Mouse (Mus musculus) neural tube, embryonic 11.5 days (tissue): Measurements from ENCODE around the gene Klhl41. TPM values are rescaled to one million over a fixed set of nuclear protein-coding genes. Genes with fewer than 3 reads are reported as not detected.
"Not testable (repeated sequence)": the region's sequence is repeated elsewhere in the genome, so short reads cannot be mapped to it uniquely, and the experiment has no call there.

ENCODE experiments used
- ATAC-seq: fragments of 200-750 bp; cut with Nextera tagmentation; 2 replicates; pipeline ENCODE4 v1.8.0; 2017; ENCODE audit warnings: moderate number of reproducible peaks, mild to moderate bottlenecking, moderate TSS enrichment, moderate library complexity; ENCODE audit not compliant: insufficient read depth, low FRiP score, low TSS enrichment
- DNase-seq: peaks from one replicate; pipeline ENCODE4 v3.0.0-alpha.2; 2015; ENCODE audit warnings: low spot score
- H3K27ac ChIP-seq: fragments of 300-500 bp; sonication (generic); 2 replicates; pipeline ENCODE4 v1.5.1; 2014; ENCODE audit warnings: low read depth, mild to moderate bottlenecking, low read length
- H3K27me3 ChIP-seq: fragments of 300-500 bp; sonication (generic); 2 replicates; pipeline ENCODE4 v1.6.1; 2014; ENCODE audit warnings: mild to moderate bottlenecking, low read length, mixed read lengths; ENCODE audit not compliant: control insufficient read depth, insufficient read depth
- H3K36me3 ChIP-seq: fragments of 300-500 bp; sonication (generic); 2 replicates; pipeline ENCODE4 v1.6.1; 2014; ENCODE audit warnings: mild to moderate bottlenecking, low read length, moderate library complexity, mixed read lengths; ENCODE audit not compliant: control insufficient read depth, insufficient read depth
- H3K4me1 ChIP-seq: fragments of 300-500 bp; sonication (generic); 2 replicates; pipeline ENCODE4 v1.6.1; 2014; ENCODE audit warnings: low read length, mixed read lengths; ENCODE audit not compliant: control insufficient read depth, insufficient read depth
- H3K4me2 ChIP-seq: fragments of 300-500 bp; sonication (generic); 2 replicates; pipeline ENCODE4 v1.6.1; 2014; ENCODE audit warnings: low read depth, mild to moderate bottlenecking, moderate library complexity
- H3K4me3 ChIP-seq: fragments of 300-500 bp; sonication (generic); 2 replicates; pipeline ENCODE4 v1.5.1; 2014; ENCODE audit warnings: low read depth, low read length
- H3K9ac ChIP-seq: fragments of 300-500 bp; sonication (generic); 2 replicates; pipeline ENCODE4 v1.6.1; 2014; ENCODE audit warnings: mild to moderate bottlenecking, low read length
- H3K9me3 ChIP-seq: fragments of 300-500 bp; sonication (generic); 2 replicates; pipeline ENCODE4 v1.6.1; 2016; ENCODE audit warnings: low read length; ENCODE audit not compliant: control insufficient read depth
- WGBS: fragments of 180-500 bp; shearing (Covaris S2); extraction: QIAGEN DNeasy Blood & Tissue Kit; methylation state at CpG from one replicate; pipeline ENCODE4 v1.1.7; 2014; 5-methylcytosine and 5-hydroxymethylcytosine counted together
- polyA plus RNA-seq: library from polyadenylated mRNA; unstranded; fragments of >200 nt; fragmentation: Nextera tagmentation; extraction: Ambion mirVana; gene quantifications from 2 replicates; pipeline ENCODE4 v1.2.1, GENCODE M21; 2014

The Klhl41 gene
- 3.3 and 5.4 TPM in 2 replicates for polyA plus RNA-seq

GRCm38 (mm10) chr2:69669853-69670252 lies at the start of gene Klhl41:
TSS of gene Klhl41 (plus strand) at chr2:69670120.
- Histone ChIP-seq H3K4me3 (no peak within 1 kb of the TSS), H3K4me1 (no peaks in the 10 kb centered on the region), H3K4me2 (no peak within 1 kb of the TSS), H3K36me3 (no peaks in the 10 kb centered on the region), H3K9ac (no peak within 1 kb of the TSS), H3K27me3 (no peaks in the 10 kb centered on the region), H3K27ac (no peak within 1 kb of the TSS), H3K9me3 (no peaks in the 10 kb centered on the region)
- no peak for ATAC-seq
- WGBS: 89% methylated on average over 9 of the region's 9 CpGs
- no peak for DNase-seq

GRCm38 (mm10) chr2:69629215-69629614 lies 40.7 kb upstream of the Klhl41 start:
- no peaks in the 10 kb centered on the region for H3K9me3 ChIP-seq
- no peak overlapping the region; the same call in 1 of the 2 replicates for H3K4me2 ChIP-seq
- 41% methylated on average over 17 of the region's 17 CpGs for WGBS
- no peaks in the 10 kb centered on the region for H3K27me3 ChIP-seq
- H3K4me1 ChIP-seq: 0 out of 2 replicates have a peak, but pooled peaks cover 3% of the 10 kb centered on the region
- no peak overlapping the region for H3K27ac ChIP-seq
- DNase-seq: peak; percentile 16
- H3K36me3 ChIP-seq: no peaks in the 10 kb centered on the region
- no peak overlapping the region for H3K4me3 ChIP-seq
- 0 out of 2 replicates have a peak overlapping the region, but pooled peaks have one; percentile 22 for H3K9ac ChIP-seq
- peak; percentile 85 for ATAC-seq

DNA sequence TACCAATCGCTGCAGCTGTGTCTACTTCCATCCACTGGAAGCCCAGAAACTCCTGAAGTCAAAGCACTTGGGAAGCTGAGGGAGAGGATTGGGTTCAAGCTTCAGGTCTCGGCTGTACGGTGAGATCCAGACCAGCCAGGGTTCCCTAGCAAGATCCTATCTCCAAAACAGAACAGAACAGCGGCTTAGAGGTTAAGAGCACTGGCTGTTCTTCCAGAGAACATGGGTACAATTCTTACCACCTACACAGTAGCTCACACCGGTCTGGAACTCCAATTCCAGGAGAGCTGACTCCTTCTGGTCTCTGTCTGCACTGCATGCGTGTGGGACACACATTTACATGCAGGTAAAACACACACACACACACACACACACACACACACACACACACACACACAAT lies 40.0 kb upstream of the Klhl41 start:
- Histone ChIP-seq H3K4me1 (0 out of 2 replicates have a peak, but pooled peaks cover 3% of the 10 kb centered on the region), H3K27ac (no peak overlapping the region), H3K9me3 (no peaks in the 10 kb centered on the region), H3K4me2 (no peak overlapping the region), H3K4me3 (no peak overlapping the region), H3K9ac (no peak overlapping the region), H3K36me3 (no peaks in the 10 kb centered on the region), H3K27me3 (no peaks in the 10 kb centered on the region)
- DNase-seq (no peak), ATAC-seq (no peak)
- 87% methylated on average over 6 of the region's 6 CpGs for WGBS

- WGBS: 92% methylated on average over 5 of the region's 5 CpGs
- H3K9me3 ChIP-seq: no peaks in the 10 kb centered on the region
- H3K36me3 ChIP-seq: no peaks in the 10 kb centered on the region
- no peak overlapping the region for H3K4me2 ChIP-seq
- H3K27ac ChIP-seq: no peak overlapping the region
- no peak for ATAC-seq
- no peak for DNase-seq
- H3K9ac ChIP-seq: no peak overlapping the region
- H3K4me1 ChIP-seq: 0 out of 2 replicates have a peak, but pooled peaks cover 3% of the 10 kb centered on the region
- no peaks in the 10 kb centered on the region for H3K27me3 ChIP-seq
- no peak overlapping the region for H3K4me3 ChIP-seq
Measured at GRCm38 (mm10) chr2:69630792-69631191, 39.1 kb upstream of the Klhl41 start.

GRCm38 (mm10) chr2:69631449-69631848 lies 38.5 kb upstream of the Klhl41 start:
- Histone ChIP-seq H3K4me2 (no peak overlapping the region), H3K4me1 (0 out of 2 replicates have a peak, but pooled peaks cover 3% of the 10 kb centered on the region), H3K27me3 (no peaks in the 10 kb centered on the region), H3K36me3 (no peaks in the 10 kb centered on the region), H3K4me3 (no peak overlapping the region), H3K27ac (no peak overlapping the region), H3K9me3 (no peaks in the 10 kb centered on the region), H3K9ac (no peak overlapping the region)
- ATAC-seq (no peak), DNase-seq (no peak)
- whole genome bisulfite sequencing: 88% methylated on average over 2 of the region's 2 CpGs

- ATAC-seq: no peak
- Histone ChIP-seq H3K4me2 (no peak overlapping the region), H3K27ac (no peak overlapping the region), H3K9me3 (no peaks in the 10 kb centered on the region), H3K36me3 (no peaks in the 10 kb centered on the region), H3K4me1 (no peaks in the 10 kb centered on the region), H3K27me3 (no peaks in the 10 kb centered on the region), H3K9ac (no peak overlapping the region), H3K4me3 (no peak overlapping the region)
- WGBS: 16% methylated on average over 11 of the region's 11 CpGs
- peak; percentile 65 for DNase-seq
Measured at GRCm38 (mm10) chr2:69635064-69635701, 34.7 kb upstream of the Klhl41 start.

DNA sequence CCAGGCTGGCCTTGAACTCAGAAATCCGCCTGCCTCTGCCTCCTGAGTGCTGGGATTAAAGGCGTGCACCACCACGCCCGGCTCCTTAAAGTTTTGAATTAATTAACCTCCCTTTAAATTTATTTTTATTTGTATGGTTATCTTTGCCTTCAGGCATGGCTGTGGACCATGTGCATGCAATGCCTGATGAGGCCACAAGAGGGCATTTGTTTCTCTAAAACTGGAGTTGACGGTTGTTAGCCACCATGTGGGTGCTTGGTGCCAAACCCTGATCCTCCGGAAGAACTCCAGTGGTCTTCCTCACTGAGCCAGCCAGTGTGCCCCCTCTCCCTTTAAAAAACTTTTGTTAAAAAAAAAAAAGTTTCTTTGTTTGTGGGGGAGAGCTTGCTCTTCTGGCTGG lies 34.1 kb upstream of the Klhl41 start:
- Histone ChIP-seq H3K9me3 (no peaks in the 10 kb centered on the region), H3K9ac (no peak overlapping the region), H3K27ac (no peak overlapping the region), H3K4me2 (no peak overlapping the region), H3K36me3 (no peaks in the 10 kb centered on the region), H3K4me1 (no peaks in the 10 kb centered on the region), H3K4me3 (no peak overlapping the region), H3K27me3 (no peaks in the 10 kb centered on the region)
- ATAC-seq: no peak
- peak; percentile 29 for DNase-seq
- WGBS: 67% methylated on average over 6 of the region's 6 CpGs

- H3K4me3 ChIP-seq, H3K9me3 ChIP-seq, H3K9ac ChIP-seq, H3K4me1 ChIP-seq, H3K4me2 ChIP-seq, H3K27ac ChIP-seq, ATAC-seq, H3K36me3 ChIP-seq, H3K27me3 ChIP-seq, DNase-seq: not testable (repeated sequence)
- 73% methylated on average over 7 of the region's 7 CpGs for WGBS
Measured at GRCm38 (mm10) chr2:69637989-69638388, 31.9 kb upstream of the Klhl41 start.

DNA sequence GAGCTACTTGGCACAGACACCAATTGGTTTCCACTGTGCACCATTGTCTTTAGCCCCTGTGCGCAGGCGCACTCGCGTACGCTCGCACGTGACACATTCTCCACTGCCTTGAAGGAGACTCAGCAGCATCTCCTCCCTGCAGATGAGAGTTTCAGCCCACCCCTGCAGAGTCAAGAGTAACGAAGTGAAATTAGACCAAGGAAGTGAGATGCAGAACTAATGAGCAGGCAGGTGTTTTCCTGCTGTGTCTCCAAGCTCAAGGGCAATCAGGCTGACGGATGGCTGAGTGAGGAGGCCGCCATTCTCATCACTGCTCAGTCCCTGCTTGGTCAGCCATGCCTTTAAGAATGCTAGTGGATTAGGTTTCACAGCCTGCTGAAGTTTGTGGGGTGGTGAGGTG lies 29.8 kb upstream of the Klhl41 start:
- WGBS: 62% methylated on average over 10 of the region's 10 CpGs
- ATAC-seq: no peak
- H3K9ac ChIP-seq: no peak overlapping the region
- H3K4me2 ChIP-seq: no peak overlapping the region
- no peaks in the 10 kb centered on the region for H3K9me3 ChIP-seq
- H3K27ac ChIP-seq: no peak overlapping the region
- no peak for DNase-seq
- H3K27me3 ChIP-seq: no peaks in the 10 kb centered on the region
- no peaks in the 10 kb centered on the region for H3K36me3 ChIP-seq
- H3K4me1 ChIP-seq: no peaks in the 10 kb centered on the region
- no peak overlapping the region for H3K4me3 ChIP-seq
